Mouse (Mus musculus) heart, embryonic 15.5 days (tissue): ENCODE measurements around the gene Nktr. TPM values are rescaled to one million over a fixed set of nuclear protein-coding genes. Genes with fewer than 3 reads are reported as not detected.

Experiments
- ATAC-seq: fragments of 200-750 bp; cut with Nextera tagmentation; replicated peaks from 2 replicates; pipeline ENCODE4 v1.8.0; 2017; ENCODE audit warnings: low read depth, moderate TSS enrichment; ENCODE audit not compliant: insufficient number of reproducible peaks, insufficient read depth, low FRiP score
- H3K27ac ChIP-seq: fragments of 300-500 bp; sonication (generic); 2 replicates; pipeline ENCODE4 v1.5.1; 2015; ENCODE audit warnings: mild to moderate bottlenecking, inconsistent platforms
- H3K27me3 ChIP-seq: fragments of 300-500 bp; sonication (generic); 2 replicates; pipeline ENCODE4 v1.6.1; 2015; ENCODE audit warnings: inconsistent platforms
- H3K36me3 ChIP-seq: fragments of 300-500 bp; sonication (generic); 2 replicates; pipeline ENCODE4 v1.6.1; 2015; ENCODE audit warnings: mild to moderate bottlenecking, inconsistent platforms
- H3K4me1 ChIP-seq: fragments of 300-500 bp; sonication (generic); replicated peaks from 2 replicates; pipeline ENCODE4 v1.6.1; 2015; ENCODE audit warnings: inconsistent platforms
- H3K4me2 ChIP-seq: fragments of 300-500 bp; sonication (generic); 2 replicates; pipeline ENCODE4 v1.6.1; 2015; ENCODE audit warnings: inconsistent platforms, mild to moderate bottlenecking, moderate library complexity
- H3K4me3 ChIP-seq: fragments of 300-500 bp; sonication (generic); 2 replicates; pipeline ENCODE4 v1.5.1; 2015; ENCODE audit warnings: mild to moderate bottlenecking, inconsistent platforms
- H3K9ac ChIP-seq: fragments of 300-500 bp; sonication (generic); 2 replicates; pipeline ENCODE4 v1.6.1; 2015; ENCODE audit warnings: mild to moderate bottlenecking, inconsistent platforms
- H3K9me3 ChIP-seq: fragments of 300-500 bp; sonication (generic); replicated peaks from 2 replicates; pipeline ENCODE4 v1.6.1; 2016; ENCODE audit warnings: inconsistent platforms
- WGBS: fragments of 180-500 bp; shearing (Covaris S2); methylation state at CpG from one replicate; pipeline ENCODE4 v1.1.7; 2015; ENCODE audit warnings: mixed read lengths; 5-methylcytosine and 5-hydroxymethylcytosine counted together
- polyA plus RNA-seq: library from polyadenylated mRNA; unstranded; fragments of >200 nt; fragmentation: Nextera tagmentation; extraction: Ambion mirVana; gene quantifications from 2 replicates; pipeline ENCODE4 v1.2.1, GENCODE M21; 2015

Gene Nktr
- 43.6 and 46.0 TPM in 2 replicates for polyA plus RNA-seq

DNA sequence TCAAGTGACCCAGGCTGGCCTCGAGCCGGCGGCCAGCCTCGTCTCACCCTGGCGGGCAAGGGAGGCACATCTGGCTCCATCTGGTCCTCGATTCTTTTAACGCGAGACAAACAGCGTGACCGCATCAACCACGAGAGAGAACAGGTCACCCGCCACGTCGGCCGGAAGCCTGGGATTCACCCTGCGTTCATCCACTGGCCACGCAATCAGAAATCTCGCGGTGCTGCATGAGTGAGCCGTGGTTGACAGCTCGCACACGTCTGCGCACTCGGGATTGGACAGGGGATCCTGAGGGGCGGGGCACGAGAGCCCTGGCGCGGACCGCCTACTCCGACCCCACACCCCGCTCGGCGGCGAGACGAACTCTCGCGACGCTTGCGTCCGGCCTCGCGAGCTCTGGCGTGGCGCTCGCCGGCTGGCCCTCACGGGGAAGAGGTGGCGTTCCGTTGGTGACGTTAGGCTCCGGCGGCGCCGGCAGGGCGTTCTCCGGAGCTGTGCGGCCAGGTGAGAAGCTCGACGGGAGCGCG is at the start of gene Nktr:
Gene Nktr (plus strand): TSS at position 378 of the 527 bp plus-strand sequence.
- Histone ChIP-seq H3K9me3 (no peaks in the 10 kb centered on the region; the same call in 1 of the 2 replicates), H3K9ac (peak within 1 kb of the TSS; percentile 98), H3K4me3 (peak within 1 kb of the TSS; percentile 95), H3K4me2 (peak within 1 kb of the TSS; percentile 75), H3K27me3 (no peaks in the 10 kb centered on the region), H3K4me1 (peaks cover 17% of the 10 kb centered on the region), H3K36me3 (peaks cover 7% of the 10 kb centered on the region; the same call in 1 of the 2 replicates), H3K27ac (peak within 1 kb of the TSS; percentile 98)
- ATAC-seq = peak; percentile 99
- under 1% methylated on average over 57 of the region's 61 CpGs for WGBS

DNA sequence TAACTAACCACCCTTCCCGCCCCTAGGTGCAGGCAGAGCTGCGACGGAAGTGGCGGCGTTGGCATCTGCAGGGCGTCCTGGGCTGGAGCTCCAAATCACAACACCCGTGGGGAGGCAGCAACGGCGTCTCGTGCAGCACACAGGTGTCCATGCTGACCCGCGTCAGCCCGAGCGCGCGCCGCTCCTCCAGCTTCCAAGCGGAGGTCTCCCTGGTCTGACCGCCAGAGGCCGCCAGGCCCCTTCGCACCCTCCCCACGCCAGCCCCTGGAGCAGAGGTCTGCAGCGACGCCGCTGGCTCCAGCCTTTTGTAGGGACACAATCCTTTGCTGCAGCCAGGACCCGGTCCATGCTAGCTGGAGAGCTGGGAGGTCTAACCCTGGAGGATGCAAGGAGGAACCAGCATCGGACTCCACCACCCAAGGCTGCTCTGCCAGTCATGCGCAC is 49.6 kb upstream of the Nktr start:
- H3K9ac ChIP-seq = peak overlapping the region; percentile 47
- peak; percentile 52 for ATAC-seq
- peaks cover 61% of the 10 kb centered on the region for H3K27me3 ChIP-seq
- H3K4me2 ChIP-seq = peak overlapping the region; percentile 73
- peaks cover 40% of the 10 kb centered on the region for H3K4me1 ChIP-seq
- H3K9me3 ChIP-seq = no peaks in the 10 kb centered on the region
- H3K27ac ChIP-seq = no peak overlapping the region
- whole genome bisulfite sequencing = under 1% methylated on average over 28 of the region's 28 CpGs
- H3K36me3 ChIP-seq = no peaks in the 10 kb centered on the region
- H3K4me3 ChIP-seq = peak overlapping the region; percentile 40

DNA sequence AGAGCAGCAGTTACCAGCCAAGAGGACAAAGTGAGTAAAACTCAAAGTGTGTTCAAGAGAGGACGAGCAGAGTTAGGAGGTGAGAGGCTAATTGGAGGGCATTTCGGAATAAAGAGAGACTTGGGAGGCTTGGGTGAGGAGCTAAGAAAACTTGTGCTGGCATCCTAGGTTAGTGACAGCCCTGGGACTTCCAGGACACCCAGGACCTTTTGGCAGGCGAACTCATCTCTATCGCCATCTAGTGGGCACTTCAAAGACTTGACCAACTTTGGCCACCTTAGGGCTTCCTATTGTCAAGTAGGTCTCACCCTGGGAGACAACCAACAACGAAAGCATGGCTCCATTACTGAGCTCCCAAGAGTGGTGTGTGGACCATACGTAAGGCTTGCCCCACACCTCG is 47.7 kb upstream of the Nktr start:
- H3K4me2 ChIP-seq = no peak overlapping the region
- WGBS = 32% methylated on average over 7 of the region's 7 CpGs
- H3K4me1 ChIP-seq = peaks cover 40% of the 10 kb centered on the region
- H3K27me3 ChIP-seq = peaks cover 47% of the 10 kb centered on the region
- H3K4me3 ChIP-seq = no peak overlapping the region
- H3K36me3 ChIP-seq = no peaks in the 10 kb centered on the region
- ATAC-seq = no peak
- no peak overlapping the region for H3K27ac ChIP-seq
- H3K9me3 ChIP-seq = no peaks in the 10 kb centered on the region
- H3K9ac ChIP-seq = no peak overlapping the region

DNA sequence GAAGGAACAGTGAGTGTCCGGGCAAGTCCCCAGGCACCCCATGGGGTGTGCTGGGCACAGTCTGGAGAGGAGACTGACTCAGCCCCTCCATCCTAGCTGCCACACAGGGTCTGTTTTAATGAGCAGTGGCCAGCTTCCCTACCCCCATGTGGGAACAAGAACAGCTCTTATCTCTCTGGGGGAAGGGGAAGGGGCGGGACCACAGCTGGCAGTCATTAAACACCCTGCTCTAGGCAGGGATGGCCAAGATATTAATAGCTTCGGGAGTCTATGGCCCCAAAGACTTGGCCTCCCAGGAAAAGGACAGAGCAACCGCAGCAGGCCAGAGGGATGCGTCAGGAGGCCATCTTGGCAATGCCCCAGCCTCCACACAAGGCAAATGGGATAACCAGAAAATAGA is 46.7 kb upstream of the Nktr start:
- Histone ChIP-seq H3K27ac (0 out of 2 replicates have a peak overlapping the region, but pooled peaks have one; percentile 53), H3K36me3 (no peaks in the 10 kb centered on the region), H3K27me3 (peaks cover 38% of the 10 kb centered on the region), H3K4me3 (no peak overlapping the region), H3K4me1 (peaks cover 40% of the 10 kb centered on the region), H3K9me3 (no peaks in the 10 kb centered on the region), H3K4me2 (0 out of 2 replicates have a peak overlapping the region, but pooled peaks have one; percentile 15), H3K9ac (peak overlapping the region; percentile 21; the same call in 1 of the 2 replicates)
- WGBS = 28% methylated on average over 5 of the region's 5 CpGs
- peak; percentile 54 for ATAC-seq

DNA sequence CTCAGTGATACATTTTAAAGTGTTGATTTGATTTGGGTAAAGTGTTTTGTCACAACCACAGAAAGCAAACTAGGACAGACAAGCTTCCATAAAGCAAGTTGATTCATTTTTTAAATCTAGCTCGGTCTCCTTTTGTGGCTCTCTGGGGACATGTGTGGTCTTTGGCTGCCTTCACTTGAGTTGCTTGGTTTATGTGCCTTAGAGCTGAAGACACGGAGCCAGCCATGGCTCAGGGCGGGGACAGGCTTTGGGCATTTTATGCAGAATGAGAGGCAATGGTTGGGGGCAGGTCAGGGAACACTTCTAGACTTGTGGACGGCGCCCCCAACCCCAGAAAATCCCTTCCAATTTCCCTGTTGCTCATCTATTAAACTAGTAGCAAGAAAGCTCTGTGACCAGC is 45.3 kb upstream of the Nktr start:
- Histone ChIP-seq H3K9me3 (no peaks in the 10 kb centered on the region), H3K4me1 (peaks cover 40% of the 10 kb centered on the region), H3K9ac (no peak overlapping the region), H3K4me3 (no peak overlapping the region), H3K27me3 (peaks cover 24% of the 10 kb centered on the region), H3K4me2 (no peak overlapping the region), H3K36me3 (no peaks in the 10 kb centered on the region), H3K27ac (no peak overlapping the region)
- 87% methylated on average over 5 of the region's 5 CpGs for WGBS
- ATAC-seq = no peak

DNA sequence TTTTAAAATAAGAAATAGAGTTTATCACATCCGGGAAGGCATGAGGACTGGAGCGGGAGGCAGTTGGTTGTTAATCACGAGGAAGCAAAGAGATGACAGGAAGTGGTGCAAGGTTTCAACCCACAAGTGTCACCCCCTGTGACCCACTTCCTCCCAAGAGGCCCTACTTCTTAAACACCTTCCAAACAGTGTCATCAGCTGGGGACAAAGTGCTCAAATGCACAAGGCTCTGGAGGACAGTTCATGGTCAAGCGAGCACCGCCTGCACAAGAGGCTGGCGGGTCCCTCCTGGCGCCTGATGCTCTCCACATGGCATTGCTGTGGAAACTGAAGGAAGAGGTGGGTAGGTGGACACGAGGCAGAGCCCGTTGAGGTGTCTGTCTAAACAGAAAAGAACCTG is 44.0 kb upstream of the Nktr start:
- Histone ChIP-seq H3K27ac (no peak overlapping the region), H3K9ac (no peak overlapping the region), H3K4me2 (no peak overlapping the region), H3K4me1 (peaks cover 28% of the 10 kb centered on the region), H3K4me3 (no peak overlapping the region), H3K9me3 (no peaks in the 10 kb centered on the region), H3K36me3 (no peaks in the 10 kb centered on the region), H3K27me3 (peaks cover 11% of the 10 kb centered on the region)
- 76% methylated on average over 9 of the region's 9 CpGs for WGBS
- ATAC-seq = no peak

DNA sequence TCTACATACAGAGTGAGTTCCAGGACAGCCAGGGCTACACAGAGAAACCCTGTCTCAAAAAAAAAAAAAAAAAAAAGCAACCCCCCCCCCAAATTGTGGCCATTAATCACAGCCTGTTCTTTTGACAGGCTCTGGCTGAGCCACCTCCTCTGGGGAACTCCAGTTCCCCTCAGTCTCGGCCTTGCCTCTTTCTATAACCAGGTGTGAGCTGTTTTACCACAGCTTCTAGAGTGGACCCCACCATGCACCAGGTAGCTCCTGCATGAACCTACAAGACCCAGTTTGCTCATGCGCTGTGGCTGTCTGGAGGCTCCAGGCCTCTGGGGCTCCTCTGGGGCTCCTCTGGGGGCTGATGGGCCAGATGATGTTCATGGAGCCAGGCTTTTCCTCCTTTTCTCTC is 43.4 kb upstream of the Nktr start:
- H3K27me3 ChIP-seq = peaks cover 7% of the 10 kb centered on the region
- H3K4me2 ChIP-seq = no peak overlapping the region
- no peak overlapping the region for H3K9ac ChIP-seq
- H3K9me3 ChIP-seq = no peaks in the 10 kb centered on the region
- no peak overlapping the region for H3K27ac ChIP-seq
- WGBS = 83% methylated on average over 2 of the region's 2 CpGs
- no peak for ATAC-seq
- no peak overlapping the region for H3K4me3 ChIP-seq
- H3K36me3 ChIP-seq = no peaks in the 10 kb centered on the region
- peaks cover 24% of the 10 kb centered on the region for H3K4me1 ChIP-seq

DNA sequence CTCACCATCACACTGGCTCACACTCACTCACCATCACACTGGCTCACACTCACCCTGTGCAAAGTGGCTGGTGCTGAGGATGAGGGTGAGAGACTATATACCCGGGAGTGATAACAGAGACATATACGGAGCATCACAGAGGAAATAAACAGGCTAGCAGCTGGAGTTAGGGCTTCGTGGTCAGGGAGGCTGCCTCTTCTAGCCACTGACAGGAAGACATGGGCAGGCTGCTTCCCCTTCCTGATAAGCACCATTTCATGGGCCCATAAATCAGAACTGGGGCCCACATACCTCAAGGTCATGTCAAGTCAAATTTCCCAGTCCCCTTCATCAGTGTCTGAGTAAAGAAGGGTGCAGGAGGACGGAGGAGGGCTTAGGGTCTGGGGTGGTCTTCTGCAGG is 41.9 kb upstream of the Nktr start:
- Histone ChIP-seq H3K9me3 (no peaks in the 10 kb centered on the region), H3K9ac (no peak overlapping the region), H3K27me3 (no peaks in the 10 kb centered on the region; the same call in 1 of the 2 replicates), H3K36me3 (no peaks in the 10 kb centered on the region), H3K4me2 (no peak overlapping the region), H3K27ac (no peak overlapping the region), H3K4me3 (no peak overlapping the region), H3K4me1 (peaks cover 9% of the 10 kb centered on the region)
- 48% methylated on average over 4 of the region's 4 CpGs for WGBS
- ATAC-seq = no peak

DNA sequence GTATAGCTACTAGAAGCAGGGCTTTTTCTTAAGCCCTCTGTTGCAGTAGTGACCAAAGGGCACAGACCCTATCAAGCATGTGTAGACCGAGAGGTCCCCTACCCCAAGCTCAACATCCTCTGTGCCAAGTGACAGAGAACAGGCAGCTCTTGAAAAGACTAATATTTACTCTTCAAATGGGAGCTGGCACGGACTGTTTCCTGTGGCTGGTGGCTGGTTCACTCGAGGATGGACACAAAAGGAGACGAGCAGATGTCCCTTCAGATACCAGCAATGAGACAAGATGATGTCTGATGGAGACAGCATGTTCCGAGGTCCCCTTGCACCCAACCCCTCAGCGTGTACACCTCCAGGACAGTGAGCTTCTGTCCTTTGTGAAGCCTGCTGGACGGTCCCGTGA is 41.5 kb upstream of the Nktr start:
- Histone ChIP-seq H3K9ac (no peak overlapping the region), H3K9me3 (no peaks in the 10 kb centered on the region), H3K27me3 (no peaks in the 10 kb centered on the region; the same call in 1 of the 2 replicates), H3K4me1 (peaks cover 5% of the 10 kb centered on the region), H3K4me3 (no peak overlapping the region), H3K27ac (no peak overlapping the region), H3K36me3 (no peaks in the 10 kb centered on the region), H3K4me2 (no peak overlapping the region)
- no peak for ATAC-seq
- 57% methylated on average over 8 of the region's 8 CpGs for WGBS

DNA sequence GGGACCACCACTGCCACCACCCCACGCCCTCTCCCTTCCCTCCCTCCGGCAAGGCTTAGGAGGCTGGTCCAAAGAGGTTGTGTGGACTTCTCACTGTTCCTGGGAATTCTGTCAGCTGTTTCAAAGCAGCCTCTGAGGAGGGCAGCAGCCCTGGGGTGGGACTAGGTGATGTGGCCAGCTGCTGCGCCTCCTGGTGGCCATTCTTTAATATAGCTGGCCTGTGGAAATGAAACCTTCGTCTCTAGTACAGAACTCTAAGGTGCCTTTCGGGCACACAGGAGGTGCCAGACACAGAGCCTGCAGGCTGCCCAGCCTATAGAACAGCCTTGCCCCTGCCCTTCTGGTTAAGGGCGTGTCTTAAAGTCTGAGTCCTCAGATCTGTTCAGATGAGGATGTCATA is 39.4 kb upstream of the Nktr start:
- Histone ChIP-seq H3K36me3 (peaks cover 4% of the 10 kb centered on the region; the same call in 1 of the 2 replicates), H3K9ac (no peak overlapping the region), H3K4me3 (no peak overlapping the region), H3K27me3 (no peaks in the 10 kb centered on the region; the same call in 1 of the 2 replicates), H3K4me1 (no peaks in the 10 kb centered on the region), H3K9me3 (no peaks in the 10 kb centered on the region), H3K27ac (no peak overlapping the region), H3K4me2 (no peak overlapping the region)
- peak; percentile 56; the same call in 1 of the 2 replicates for ATAC-seq
- 21% methylated on average over 6 of the region's 6 CpGs for WGBS

DNA sequence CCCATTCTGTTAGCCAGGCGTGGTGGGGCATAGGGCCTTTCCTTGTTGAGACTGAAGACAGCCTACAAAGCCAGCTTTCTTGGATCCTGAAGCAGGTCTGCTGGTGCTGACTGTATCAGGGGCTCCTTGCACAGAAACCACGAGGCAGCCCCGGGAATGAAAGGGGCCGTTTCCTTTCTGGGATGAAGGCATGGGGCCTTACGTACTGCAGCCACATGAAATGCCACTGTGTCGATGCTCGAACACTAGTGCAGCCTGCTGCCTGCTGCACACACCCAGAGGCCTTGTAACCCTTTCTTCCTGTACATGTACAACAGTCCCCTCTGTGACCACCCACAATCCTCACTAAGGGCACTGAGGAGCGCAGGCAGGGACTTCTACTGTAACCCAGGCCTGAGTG is 37.8 kb upstream of the Nktr start:
- Histone ChIP-seq H3K9ac (no peak overlapping the region), H3K4me1 (no peaks in the 10 kb centered on the region), H3K27me3 (no peaks in the 10 kb centered on the region; the same call in 1 of the 2 replicates), H3K9me3 (no peaks in the 10 kb centered on the region), H3K4me3 (no peak overlapping the region), H3K36me3 (peaks cover 12% of the 10 kb centered on the region; the same call in 1 of the 2 replicates), H3K4me2 (no peak overlapping the region), H3K27ac (no peak overlapping the region)
- ATAC-seq = no peak
- 66% methylated on average over 8 of the region's 8 CpGs for WGBS
